Mouse (Mus musculus): ENCODE data around the gene B230217C12Rik. TPM values are rescaled to one million over a fixed set of nuclear protein-coding genes. Genes with fewer than 3 reads are reported as not detected.
"Not testable (repeated sequence)": the region's sequence is repeated elsewhere in the genome, so short reads cannot be mapped to it uniquely, and the experiment has no call there.

The B230217C12Rik gene
- total RNA-seq, 2 experiments from 2014 or later: 40.0 to 45.1 TPM

GRCm38 (mm10) chr11:97840135-97840490 lies 467 bp upstream of the B230217C12Rik start:
- intact Hi-C loops (cut with DNase I): loop anchor here (5.0 kb wide), 1 partner anchor 42 kb away; the partner anchor contains the start of gene Fbxo47
- DNase-seq (ENCODE audit: extremely low spot score in 1 of 2, low spot score in 2 of 2): no peak

GRCm38 (mm10) chr11:97840991-97841661 lies 546 bp downstream of the B230217C12Rik start:
- intact Hi-C loops (cut with DNase I): loop anchor here (5.0 kb wide), 1 partner anchor 41 kb away; the partner anchor contains the start of gene Fbxo47
- peak; percentile 88 to 92 for DNase-seq (ENCODE audit: extremely low spot score in 1 of 2, low spot score in 2 of 2)

GRCm38 (mm10) chr11:97842001-97842400 lies 1.4 kb downstream of the B230217C12Rik start:
- intact Hi-C loops (cut with DNase I): loop anchor here (5.0 kb wide), 1 partner anchor 40 kb away; the partner anchor contains the start of gene Fbxo47
- DNase-seq (ENCODE audit: extremely low spot score in 1 of 2, low spot score in 2 of 2): peak in 1 of 2 experiments; percentile 21

- intact Hi-C loops (cut with DNase I): no loop called here
- no peak for DNase-seq (ENCODE audit: extremely low spot score in 1 of 2, low spot score in 2 of 2)
Observed at GRCm38 (mm10) chr11:97850367-97850766, 9.8 kb downstream of the B230217C12Rik start.

- no peak for DNase-seq (ENCODE audit: extremely low spot score in 1 of 2, low spot score in 2 of 2)
- intact Hi-C loops (cut with DNase I): no loop called here
Observed at GRCm38 (mm10) chr11:97851601-97852000, 11.0 kb downstream of the B230217C12Rik start.

GRCm38 (mm10) chr11:97855473-97855872 lies 14.9 kb downstream of the B230217C12Rik start:
- intact Hi-C loops (cut with DNase I): no loop called here
- no peak for DNase-seq (ENCODE audit: extremely low spot score in 1 of 2, low spot score in 2 of 2)

GRCm38 (mm10) chr11:97862148-97862547 lies 21.6 kb downstream of the B230217C12Rik start:
- no peak for DNase-seq (ENCODE audit: extremely low spot score in 1 of 2, low spot score in 2 of 2)
- intact Hi-C loops (cut with DNase I): no loop called here

GRCm38 (mm10) chr11:97865421-97865820 lies 24.8 kb downstream of the B230217C12Rik start:
- intact Hi-C loops (cut with DNase I): no loop called here
- DNase-seq (ENCODE audit: extremely low spot score in 1 of 2, low spot score in 2 of 2): no peak

GRCm38 (mm10) chr11:97866091-97866888 lies 25.7 kb downstream of the B230217C12Rik start:
- DNase-seq (ENCODE audit: extremely low spot score in 1 of 2, low spot score in 2 of 2): no peak
- intact Hi-C loops (cut with DNase I): no loop called here

GRCm38 (mm10) chr11:97867591-97867990 lies 27.0 kb downstream of the B230217C12Rik start:
- no peak for DNase-seq (ENCODE audit: extremely low spot score in 1 of 2, low spot score in 2 of 2)
- intact Hi-C loops (cut with DNase I): no loop called here

- intact Hi-C loops (cut with DNase I); DNase-seq (ENCODE audit: extremely low spot score in 1 of 2, low spot score in 2 of 2): not testable (repeated sequence)
Observed at GRCm38 (mm10) chr11:97872378-97872777, 31.8 kb downstream of the B230217C12Rik start.

- intact Hi-C loops (cut with DNase I): no loop called here
- no peak for DNase-seq (ENCODE audit: extremely low spot score in 1 of 2, low spot score in 2 of 2)
Observed at GRCm38 (mm10) chr11:97874396-97874795, 33.8 kb downstream of the B230217C12Rik start.

GRCm38 (mm10) chr11:97877341-97877740 lies 36.8 kb downstream of the B230217C12Rik start:
- intact Hi-C loops (cut with DNase I): no loop called here
- no peak for DNase-seq (ENCODE audit: extremely low spot score in 1 of 2, low spot score in 2 of 2)

- no peak for DNase-seq (ENCODE audit: extremely low spot score in 1 of 2, low spot score in 2 of 2)
- intact Hi-C loops (cut with DNase I): loop anchor here (5.0 kb wide), 3 partner anchors 38 to 98 kb away; partner anchors contain the start of genes B230217C12Rik, Lasp1 and Rpl23
Observed at GRCm38 (mm10) chr11:97880362-97880761, 39.8 kb downstream of the B230217C12Rik start.

GRCm38 (mm10) chr11:97883542-97883917 lies 43.0 kb downstream of the B230217C12Rik start:
- DNase-seq (ENCODE audit: extremely low spot score in 1 of 2, low spot score in 2 of 2): peak; percentile 31 to 83
- intact Hi-C loops (cut with DNase I): loop anchor here (5.0 kb wide), 3 partner anchors 41 to 101 kb away; partner anchors contain the start of genes B230217C12Rik, Lasp1 and Rpl23

GRCm38 (mm10) chr11:97883918-97884600 lies 43.5 kb downstream of the B230217C12Rik start, which contains the start of gene Fbxo47:
Gene Fbxo47 (minus strand): TSS chr11:97884154.
- intact Hi-C loops (cut with DNase I): loop anchor here (5.0 kb wide), 3 partner anchors 42 to 102 kb away; partner anchors contain the start of genes B230217C12Rik, Lasp1 and Rpl23
- DNase-seq (ENCODE audit: extremely low spot score in 1 of 2, low spot score in 2 of 2): peak; percentile 94 to 97

GRCm38 (mm10) chr11:97884601-97885185 lies 44.1 kb downstream of the B230217C12Rik start:
- no peak for DNase-seq (ENCODE audit: extremely low spot score in 1 of 2, low spot score in 2 of 2)
- intact Hi-C loops (cut with DNase I): loop anchor here (5.0 kb wide), 3 partner anchors 42 to 102 kb away; partner anchors contain the start of genes B230217C12Rik, Lasp1 and Rpl23

- intact Hi-C loops (cut with DNase I): no loop called here
- no peak for DNase-seq (ENCODE audit: extremely low spot score in 1 of 2, low spot score in 2 of 2)
Observed at GRCm38 (mm10) chr11:97885296-97885915, 44.8 kb downstream of the B230217C12Rik start.

Measured in left cerebral cortex, postnatal 10 days (tissue).